Mouse (Mus musculus): Measurements from ENCODE around the gene Acss2.
A peak's percentile ranks its signal among the peaks of the same experiment; 100 is the strongest.

The Acss2 gene

GRCm38 (mm10) chr2:155517455-155518423 lies at the start of gene Acss2, which contains the start of gene Ggt7:
Acss2 (plus strand) TSS chr2:155517948.
Ggt7 (minus strand) TSS chr2:155518237.
- peak; percentile 99 for DNase-seq

DNA sequence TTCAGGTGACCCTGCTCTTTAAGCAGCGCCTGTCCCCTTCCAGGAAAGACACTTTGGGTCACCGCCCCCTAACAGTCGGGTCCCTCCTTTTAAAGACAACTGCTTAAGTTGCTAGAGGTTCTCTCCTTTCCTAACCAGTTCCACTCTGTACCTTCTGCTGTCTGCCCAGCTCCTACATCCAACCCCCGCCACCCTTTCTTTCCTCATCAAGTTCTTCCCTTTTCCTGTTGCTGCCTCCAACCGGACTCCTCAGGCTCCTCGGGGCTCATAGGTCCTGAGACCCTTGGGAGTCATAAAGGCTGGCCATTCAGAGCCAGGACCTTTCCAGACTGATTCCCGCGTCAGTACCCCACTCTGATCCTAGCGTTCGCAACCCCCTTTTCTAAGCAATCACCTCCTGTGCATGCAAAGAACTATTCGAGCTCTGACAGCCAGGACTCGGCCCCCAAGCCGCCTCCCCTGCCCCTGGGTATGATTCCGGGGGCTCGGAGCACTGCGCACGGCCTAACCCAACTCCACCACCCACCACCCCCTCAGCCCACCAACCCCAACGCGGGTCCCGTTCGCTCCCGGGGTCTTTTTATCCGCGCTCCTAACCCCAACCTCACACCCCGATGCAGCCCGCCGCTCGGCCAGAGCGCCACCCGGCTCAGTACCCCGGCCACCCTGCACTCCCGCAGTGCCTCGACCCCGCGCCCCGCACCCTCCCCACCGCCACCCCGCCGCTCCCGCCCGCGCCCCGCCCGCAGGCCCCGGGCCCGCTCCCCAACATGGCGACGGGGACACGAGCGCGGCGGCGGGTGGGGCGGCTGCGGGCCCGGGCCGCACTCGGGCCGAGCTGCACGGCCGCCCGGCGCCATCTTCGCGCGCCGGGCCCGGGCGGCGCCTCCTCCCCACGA lies 44.8 kb upstream of the Acss2 start:
- peak; percentile 55 to 56 for DNase-seq

DNA sequence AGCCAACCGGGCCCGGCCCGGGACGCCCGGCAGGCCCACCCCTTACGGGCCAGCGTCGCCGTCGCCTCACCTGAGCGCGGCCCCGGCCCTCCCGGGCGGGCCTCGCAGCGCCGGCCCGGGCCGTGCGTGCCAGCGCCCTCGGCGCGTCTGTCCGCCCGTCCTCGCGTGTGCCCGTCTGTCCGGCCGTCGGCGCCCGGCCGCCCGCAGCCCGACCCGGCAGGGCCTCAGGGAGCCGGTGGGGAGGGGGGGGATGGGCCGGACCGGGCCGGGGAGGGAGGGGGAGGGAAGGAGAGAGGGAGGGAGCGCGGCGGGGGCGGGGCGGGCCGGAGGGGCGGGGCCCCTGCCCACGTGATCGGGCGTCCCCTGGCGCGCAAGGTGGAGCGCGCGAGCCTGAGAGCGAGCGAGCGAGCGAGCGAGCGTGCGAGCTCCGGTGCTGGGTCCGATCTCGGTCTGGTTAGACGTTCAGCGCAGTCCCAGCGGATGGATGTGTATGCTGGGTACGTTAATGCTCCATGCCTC lies 44.1 kb upstream of the Acss2 start, which contains the start of gene Ncoa6:
Gene Ncoa6 (minus strand): TSS at position 325 of the 519 bp plus-strand sequence.
- peak; percentile 75 to 78 for DNase-seq

DNA sequence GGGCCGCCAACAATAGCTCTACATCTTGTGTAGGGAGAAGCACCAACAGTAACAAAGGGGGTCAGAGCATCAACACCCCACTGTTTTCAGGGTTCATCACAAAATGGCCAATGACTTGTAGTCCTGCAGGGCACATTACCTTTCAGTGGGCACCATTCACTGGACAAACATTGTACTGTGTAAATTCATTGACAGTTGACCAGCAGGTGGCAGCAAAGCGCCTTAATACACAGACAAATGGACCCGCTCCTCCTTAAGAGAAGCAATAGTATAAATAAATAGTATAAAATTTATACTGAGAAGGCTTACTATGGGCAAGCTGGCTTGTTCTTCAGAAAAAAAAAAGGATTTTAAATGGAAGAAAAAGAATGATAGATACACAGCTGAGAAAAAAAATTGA lies 35.7 kb upstream of the Acss2 start:
- DNase-seq: peak; percentile 36 to 72

GRCm38 (mm10) chr2:155490998-155491397 lies 26.8 kb upstream of the Acss2 start:
- no peak for DNase-seq

DNA sequence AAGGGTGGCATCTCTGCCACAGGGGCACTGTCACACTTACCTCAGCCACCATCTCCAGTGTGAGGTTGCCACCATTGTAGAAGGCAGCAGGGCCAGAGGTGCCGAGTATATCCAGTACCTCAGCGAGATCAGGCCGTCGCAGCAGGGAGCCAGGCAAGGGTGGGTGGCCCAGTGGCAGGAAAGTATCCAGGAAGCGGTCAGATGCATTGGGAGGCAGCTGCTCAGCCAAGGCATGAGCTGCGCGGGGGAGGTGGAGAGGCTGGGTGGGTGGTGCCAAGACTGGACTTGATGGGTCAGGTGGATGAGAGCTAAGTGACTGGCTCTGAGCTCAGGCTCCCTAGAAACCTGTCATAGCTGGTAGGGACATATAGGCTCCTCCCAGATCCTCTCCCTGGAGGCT lies 15.2 kb upstream of the Acss2 start:
- no peak for DNase-seq

- peak; percentile 29 to 50 for DNase-seq
Observed at GRCm38 (mm10) chr2:155504440-155505355, 13.1 kb upstream of the Acss2 start.

GRCm38 (mm10) chr2:155505811-155506210 lies 11.9 kb upstream of the Acss2 start:
- no peak for DNase-seq

GRCm38 (mm10) chr2:155507721-155508470 lies 9.9 kb upstream of the Acss2 start:
- no peak for DNase-seq

- DNase-seq: peak; percentile 51 to 68
Observed at GRCm38 (mm10) chr2:155512479-155512878, 5.3 kb upstream of the Acss2 start.

- DNase-seq: no peak
Observed at GRCm38 (mm10) chr2:155513543-155513942, 4.2 kb upstream of the Acss2 start.

GRCm38 (mm10) chr2:155514666-155515065 lies 3.1 kb upstream of the Acss2 start:
- DNase-seq: peak; percentile 79 to 81

DNA sequence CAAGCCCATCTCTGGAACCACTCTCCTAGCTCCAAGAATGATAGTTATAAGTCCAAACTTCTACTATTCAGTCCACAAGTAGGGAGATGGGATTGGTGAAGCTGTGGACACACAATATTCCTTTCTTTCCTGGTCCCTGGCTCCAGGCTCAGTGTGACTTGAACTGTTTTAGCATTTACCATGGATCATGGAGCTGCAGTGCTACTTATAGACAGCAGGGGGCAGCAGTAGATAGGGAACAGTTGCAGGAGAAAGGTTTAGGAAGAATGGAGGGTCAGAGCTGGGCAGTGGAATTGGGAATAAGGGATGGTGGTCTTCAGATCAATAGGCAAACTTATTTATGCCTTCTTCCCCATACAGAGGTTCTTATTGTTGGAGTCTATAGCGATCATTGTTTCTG lies 1.8 kb upstream of the Acss2 start:
- peak; percentile 34 to 76 for DNase-seq

GRCm38 (mm10) chr2:155518531-155519270 lies 953 bp downstream of the Acss2 start:
- no peak for DNase-seq

GRCm38 (mm10) chr2:155523706-155524105 lies 6.0 kb downstream of the Acss2 start:
- no peak for DNase-seq

DNA sequence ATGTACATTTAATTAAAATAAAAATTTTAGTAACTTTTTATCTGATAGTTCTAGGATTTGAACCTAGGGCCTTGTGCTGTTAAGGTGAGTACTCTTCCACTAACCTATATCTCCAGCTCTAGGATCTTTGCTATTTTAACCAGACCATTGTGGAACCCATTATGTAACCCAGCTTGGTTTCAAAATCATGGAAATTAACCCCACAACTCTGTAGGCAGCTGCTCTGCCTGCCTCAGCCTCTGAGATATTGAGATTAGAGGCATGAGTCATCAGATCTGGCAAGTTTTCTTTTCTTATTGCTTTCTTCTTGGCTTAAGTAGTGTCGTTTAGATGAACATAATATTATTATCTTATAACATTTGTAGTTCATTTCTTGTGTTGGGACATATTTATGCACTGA lies 6.6 kb downstream of the Acss2 start:
- no peak for DNase-seq

GRCm38 (mm10) chr2:155527367-155527766 lies 9.6 kb downstream of the Acss2 start:
- no peak for DNase-seq

DNA sequence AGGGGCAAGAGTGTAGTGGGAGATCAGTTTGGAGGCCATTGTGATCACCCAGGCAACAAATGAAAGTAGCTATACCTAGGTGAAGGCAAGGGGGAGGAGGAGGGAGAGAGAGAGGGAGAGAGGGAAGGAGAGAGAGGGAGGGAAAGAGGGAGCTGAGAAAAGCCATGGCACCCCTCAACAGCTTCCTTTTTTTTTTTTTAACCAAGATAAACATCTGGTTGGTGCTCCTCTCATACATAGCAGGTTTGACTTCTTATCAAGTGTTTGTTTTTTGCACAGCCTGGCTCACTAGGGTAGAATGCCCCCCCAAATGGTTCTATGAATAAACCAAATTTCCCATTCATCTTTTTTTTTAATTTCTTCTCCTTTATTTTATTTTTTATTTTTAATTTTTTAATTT lies 18.5 kb downstream of the Acss2 start:
- no peak for DNase-seq

- DNase-seq: no peak
Observed at GRCm38 (mm10) chr2:155537761-155538462, 20.2 kb downstream of the Acss2 start.
